Mouse (Mus musculus) skeletal muscle tissue, adult 2 months (tissue): ENCODE results near the gene Nlrp4f.

ENCODE experiments used
- DNase-seq: peaks from one replicate; pipeline ENCODE4 v3.0.0-alpha.2; 2012; ENCODE audit warnings: low read depth, low spot score

The Nlrp4f gene

GRCm38 (mm10) chr13:65205877-65206276 lies at the start of gene Nlrp4f:
Nlrp4f (minus strand) TSS chr13:65205977.
- DNase-seq = no peak

- DNase-seq = no peak
Measured at GRCm38 (mm10) chr13:65243273-65243672, 37.5 kb upstream of the Nlrp4f start.

- DNase-seq = no peak
Measured at GRCm38 (mm10) chr13:65242319-65242787, 36.6 kb upstream of the Nlrp4f start.

- DNase-seq = no peak
Measured at GRCm38 (mm10) chr13:65241627-65242318, 36.0 kb upstream of the Nlrp4f start.

- DNase-seq = peak; percentile 88
Measured at GRCm38 (mm10) chr13:65241099-65241626, 35.4 kb upstream of the Nlrp4f start.

GRCm38 (mm10) chr13:65240509-65241098 lies 34.8 kb upstream of the Nlrp4f start:
- peak; percentile 96 for DNase-seq

GRCm38 (mm10) chr13:65237211-65237610 lies 31.4 kb upstream of the Nlrp4f start:
- DNase-seq = no peak

- DNase-seq = no peak
Measured at GRCm38 (mm10) chr13:65226657-65227056, 20.9 kb upstream of the Nlrp4f start.

GRCm38 (mm10) chr13:65225945-65226344 lies 20.2 kb upstream of the Nlrp4f start:
- DNase-seq = no peak

- no peak for DNase-seq
Measured at GRCm38 (mm10) chr13:65200667-65201066, 5.1 kb downstream of the Nlrp4f start.

GRCm38 (mm10) chr13:65176472-65177091 lies 29.2 kb downstream of the Nlrp4f start:
- no peak for DNase-seq

- peak; percentile 3 for DNase-seq
Measured at GRCm38 (mm10) chr13:65175734-65176471, 29.9 kb downstream of the Nlrp4f start.

- no peak for DNase-seq
Measured at GRCm38 (mm10) chr13:65174102-65174501, 31.7 kb downstream of the Nlrp4f start.

GRCm38 (mm10) chr13:65149940-65150339 lies 55.8 kb downstream of the Nlrp4f start, which contains the start of gene Olfr466:
Olfr466 (plus strand) TSS chr13:65150240.
- DNase-seq = no peak

- no peak for DNase-seq
Measured at GRCm38 (mm10) chr13:65137789-65138188, 68.0 kb downstream of the Nlrp4f start, which contains the start of gene Olfr465-ps1. Olfr465-ps1 (plus strand) TSS chr13:65138089.
